Mouse (Mus musculus) c-Kit-positive CD71-positive TER-119-negative erythroid progenitor cells, embryonic 14.5 days (primary cell): Measurements from ENCODE around the gene Cnih3.
A peak's percentile ranks its signal among the peaks of the same experiment; 100 is the strongest.

Source experiments
- DNase-seq: peaks from one replicate; pipeline ENCODE4 v3.0.0-alpha.2; 2013; ENCODE audit warnings: low read depth

The Cnih3 gene

DNA sequence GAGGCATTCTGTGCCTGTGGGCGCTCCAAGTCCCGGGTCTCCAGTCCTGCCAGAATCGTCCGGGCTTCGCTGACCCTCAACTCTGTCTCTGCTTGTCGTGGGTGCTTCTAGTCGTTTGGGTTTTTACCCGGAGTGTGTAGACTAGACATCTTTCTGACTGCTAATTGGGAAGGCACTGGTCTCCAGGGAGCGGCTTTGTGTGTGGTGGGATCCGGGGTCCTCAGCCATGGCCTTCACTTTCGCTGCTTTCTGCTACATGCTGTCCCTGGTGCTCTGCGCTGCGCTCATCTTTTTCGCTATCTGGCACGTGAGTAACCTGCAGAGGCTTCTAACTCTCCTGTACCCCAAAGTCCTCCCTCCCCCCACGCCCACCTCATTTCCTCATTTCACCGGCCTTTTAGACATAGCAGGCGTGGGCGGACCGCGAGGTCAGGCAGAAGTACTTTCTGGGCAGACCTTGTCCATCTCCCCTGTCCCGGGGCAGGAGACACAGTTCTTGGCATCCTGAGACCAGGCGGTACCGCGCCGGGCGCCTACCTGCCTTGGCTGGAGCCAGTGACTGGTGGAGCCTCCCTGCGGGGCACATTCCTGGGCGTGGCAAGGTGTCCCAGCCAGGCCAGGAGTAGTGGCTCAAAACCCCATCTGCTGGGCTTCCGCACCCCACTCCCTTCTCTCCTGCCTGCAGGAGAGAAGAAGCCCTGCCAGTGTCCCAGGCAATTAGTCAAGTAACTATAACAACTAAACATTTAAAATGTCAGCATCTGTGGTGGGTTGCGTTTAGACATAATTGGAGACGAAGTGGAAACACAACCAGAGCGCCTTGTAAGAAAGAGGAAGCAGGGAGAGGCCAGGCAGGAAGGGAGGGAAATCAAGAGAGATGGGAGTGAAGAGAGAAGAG, 1.0 kb downstream of the Cnih3 start:
- DNase-seq: no peak

DNA sequence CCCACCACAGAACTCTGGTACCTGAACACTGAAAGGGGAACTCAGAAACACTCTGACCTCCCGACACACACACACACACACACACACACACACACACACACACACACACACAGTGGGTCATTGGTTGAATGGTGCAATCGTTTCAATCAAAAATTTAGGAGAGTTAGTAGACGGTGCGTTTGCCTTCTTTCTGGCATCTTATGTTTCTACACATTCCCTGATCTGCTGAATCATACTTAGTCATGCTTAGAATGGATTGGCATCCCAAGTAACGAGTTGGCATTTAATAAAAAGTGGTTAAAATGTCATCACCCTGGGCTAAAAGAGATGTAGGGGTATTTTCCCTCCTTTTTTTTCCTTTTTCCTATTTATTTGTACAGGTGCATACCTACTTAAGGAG, 3.3 kb downstream of the Cnih3 start:
- DNase-seq: no peak

DNA sequence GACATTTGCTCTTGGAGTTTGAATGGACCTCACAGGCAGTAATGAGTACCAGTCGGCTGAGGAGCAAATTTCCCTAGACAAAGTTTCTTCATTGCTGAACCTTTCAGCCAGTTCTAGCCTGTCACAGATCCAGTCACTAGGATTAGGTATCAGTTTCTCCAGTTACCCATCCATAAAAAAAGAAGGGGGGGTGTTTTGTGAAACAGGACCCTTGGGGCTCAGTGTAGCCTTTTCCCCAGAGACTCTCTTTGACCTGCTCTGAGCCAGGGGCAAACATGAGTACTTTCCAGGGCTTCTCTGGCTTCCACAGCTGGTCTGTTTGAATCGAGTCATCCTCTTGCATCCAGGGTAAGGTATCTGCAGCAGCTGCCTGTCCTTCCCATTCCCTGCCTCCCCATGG, 5.4 kb downstream of the Cnih3 start:
- DNase-seq: no peak

DNA sequence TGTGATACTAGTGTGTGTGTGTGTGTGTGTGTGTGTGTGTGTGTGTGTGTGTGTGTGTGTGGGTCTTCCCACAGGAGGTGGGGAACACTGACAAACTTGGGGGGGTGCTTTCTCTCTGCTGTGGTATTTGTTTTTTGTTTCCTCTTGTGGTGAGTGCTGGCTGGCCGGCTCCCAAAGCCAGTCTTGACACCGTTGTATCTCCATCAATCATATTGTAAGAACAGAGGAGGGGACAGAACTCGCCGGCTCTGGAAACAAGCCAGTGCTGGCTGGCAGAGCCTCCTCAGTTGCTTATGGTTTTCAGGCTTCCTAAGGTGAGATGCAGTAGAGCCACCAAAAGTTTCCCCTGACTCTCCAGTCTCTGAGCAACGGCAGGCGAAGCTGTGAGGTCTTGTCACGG, 6.1 kb downstream of the Cnih3 start:
- DNase-seq: no peak

DNA sequence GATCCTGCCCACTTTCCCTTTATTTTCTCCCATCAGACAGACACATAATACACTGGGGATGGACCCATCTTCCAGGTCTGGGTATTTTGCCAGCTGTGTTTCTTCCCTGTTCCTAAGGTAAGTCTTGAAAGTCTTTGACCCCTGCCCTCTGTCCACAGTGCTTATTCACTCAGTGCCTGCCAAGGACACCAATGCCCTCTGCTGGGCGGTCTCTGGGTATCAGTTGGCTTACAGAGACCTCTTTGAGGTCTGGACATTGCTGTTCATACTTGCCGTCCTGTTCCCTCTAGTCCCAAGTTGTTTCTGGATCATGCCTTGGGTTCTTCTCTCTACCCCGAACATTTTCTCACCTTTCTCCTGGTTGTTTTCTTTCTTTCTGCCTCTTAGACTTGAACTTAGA, 8.3 kb downstream of the Cnih3 start:
- no peak for DNase-seq

DNA sequence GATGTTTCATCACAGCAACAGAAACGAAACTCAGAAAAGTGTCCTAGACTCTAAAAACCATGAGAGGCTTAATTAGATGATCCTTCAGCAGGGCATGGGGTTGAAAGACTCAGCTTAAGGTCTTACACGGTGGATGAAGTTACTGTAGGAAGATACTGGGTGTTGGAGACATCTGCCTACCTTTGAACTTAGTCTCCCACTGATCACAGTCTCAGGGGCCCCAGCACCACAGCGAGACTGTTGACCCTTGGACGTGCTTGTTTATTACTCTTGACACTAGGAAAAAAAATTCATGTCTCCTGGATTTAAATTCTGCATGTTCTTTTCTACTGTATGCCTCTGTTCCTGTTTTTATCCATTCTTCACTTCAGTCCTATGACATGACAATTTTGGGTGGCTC, 11.6 kb downstream of the Cnih3 start:
- no peak for DNase-seq

DNA sequence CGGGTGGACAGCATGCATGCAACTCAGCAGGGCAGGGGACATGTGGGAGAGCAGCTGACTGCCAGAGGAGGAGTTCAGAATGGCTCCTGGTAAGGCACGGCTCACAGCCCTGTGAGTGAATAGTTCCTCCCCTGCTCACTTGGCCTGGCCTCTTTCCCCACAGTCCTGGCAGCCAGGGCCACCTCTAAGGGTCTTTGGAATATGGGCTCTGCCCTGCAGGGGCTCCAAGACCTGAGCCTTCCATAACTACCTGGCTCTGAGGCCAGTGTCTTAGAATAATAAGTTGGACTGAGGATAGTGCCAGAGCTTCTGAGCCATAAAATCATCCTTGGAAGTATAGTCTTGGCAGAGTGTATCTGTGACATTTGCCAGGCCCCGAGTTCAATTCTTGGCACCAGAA, 12.9 kb downstream of the Cnih3 start:
- DNase-seq: no peak

DNA sequence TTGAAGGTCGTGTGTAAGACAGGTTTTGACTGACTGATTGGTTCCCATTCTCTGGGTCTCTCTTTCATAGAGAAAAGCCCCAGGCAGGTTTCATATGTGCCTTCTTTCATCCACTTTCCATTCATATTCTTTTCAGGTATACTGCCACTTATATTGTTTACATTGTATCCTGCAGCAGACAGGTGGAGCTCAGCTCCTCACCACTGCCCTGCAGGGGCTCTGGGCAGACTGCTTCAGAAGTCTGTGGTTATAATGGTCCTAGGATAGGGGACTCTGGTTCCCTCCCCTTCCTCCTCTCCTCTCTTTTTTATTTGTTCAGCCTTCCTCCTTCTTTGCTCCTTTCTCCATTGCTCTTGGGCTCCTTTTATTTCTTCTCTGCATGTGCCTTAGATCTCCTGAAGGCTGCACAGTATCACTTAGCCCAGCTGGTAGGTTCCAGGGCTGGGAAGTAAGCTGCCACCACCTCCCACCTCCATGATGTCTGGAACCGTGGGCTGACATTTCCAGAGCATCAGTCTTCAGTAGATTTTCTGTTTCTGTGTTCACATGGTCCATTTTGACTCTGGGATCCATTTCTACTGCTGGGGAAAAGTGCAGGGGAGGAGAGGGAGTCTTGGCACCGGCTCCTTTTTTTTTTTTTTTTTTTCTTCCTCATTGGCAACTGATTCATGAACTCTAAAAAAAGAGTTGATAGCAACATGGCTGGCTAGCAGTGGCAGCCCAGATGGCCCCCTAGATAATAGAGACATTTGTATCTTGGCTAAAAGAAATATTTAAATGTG, 16.6 kb downstream of the Cnih3 start:
- DNase-seq: no peak

DNA sequence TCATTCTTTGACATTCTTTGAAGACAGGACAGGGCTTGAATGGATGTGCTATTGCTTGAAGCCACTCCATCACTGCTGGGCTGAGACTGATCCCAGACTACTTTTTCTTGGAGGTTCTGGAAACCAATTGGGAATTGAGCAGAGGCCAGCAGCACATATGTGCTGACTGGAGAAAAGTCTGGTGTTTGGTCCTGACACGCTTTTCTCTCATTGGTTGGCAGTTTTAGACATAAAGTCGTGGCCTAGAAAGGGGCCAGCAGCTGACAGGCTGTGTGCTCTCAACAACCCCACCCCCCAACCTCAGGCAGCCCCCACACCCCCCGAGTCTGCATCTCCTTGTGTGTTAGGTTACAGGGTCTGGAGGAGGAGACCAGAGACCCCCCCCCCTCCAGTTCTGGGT, 17.9 kb downstream of the Cnih3 start:
- no peak for DNase-seq

DNA sequence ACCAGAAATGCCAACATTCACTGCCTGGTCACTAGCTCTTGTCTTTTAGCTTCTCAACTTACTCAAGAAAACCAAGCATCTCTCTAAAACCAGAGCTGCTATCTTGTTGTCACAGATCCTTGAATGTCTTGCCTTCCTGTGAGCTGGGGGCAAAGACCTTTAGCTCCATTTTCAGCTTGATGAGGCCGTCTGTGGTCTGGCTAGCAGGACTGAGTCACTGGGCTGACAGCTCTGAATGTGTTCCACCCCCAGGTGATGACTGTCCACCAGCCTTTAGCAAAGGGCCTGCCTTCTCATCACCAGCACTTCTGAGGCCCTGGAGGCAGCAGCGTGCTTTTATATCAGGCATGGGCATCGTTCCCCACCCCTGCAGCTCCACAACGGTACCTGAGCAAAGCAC, 18.8 kb downstream of the Cnih3 start:
- no peak for DNase-seq

DNA sequence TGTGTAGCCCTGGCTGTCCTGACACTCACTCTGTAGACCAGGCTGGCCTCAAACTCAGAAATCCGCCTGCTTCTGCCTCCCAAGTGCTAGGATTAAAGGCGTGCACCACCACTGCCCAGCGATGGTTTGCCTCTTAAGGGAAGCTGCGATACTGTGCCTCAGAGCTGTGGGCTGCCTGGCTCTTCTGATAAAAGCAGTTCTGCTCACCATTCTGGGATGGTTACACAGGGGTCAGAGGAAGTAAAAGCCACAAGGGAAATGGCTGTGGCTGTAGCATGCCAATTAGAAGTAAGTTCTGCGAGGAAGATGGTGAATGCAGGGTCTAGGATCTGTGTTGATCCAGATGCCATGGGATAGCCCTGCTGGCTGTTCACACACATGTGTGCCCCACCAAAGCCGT, 19.9 kb downstream of the Cnih3 start:
- no peak for DNase-seq

DNA sequence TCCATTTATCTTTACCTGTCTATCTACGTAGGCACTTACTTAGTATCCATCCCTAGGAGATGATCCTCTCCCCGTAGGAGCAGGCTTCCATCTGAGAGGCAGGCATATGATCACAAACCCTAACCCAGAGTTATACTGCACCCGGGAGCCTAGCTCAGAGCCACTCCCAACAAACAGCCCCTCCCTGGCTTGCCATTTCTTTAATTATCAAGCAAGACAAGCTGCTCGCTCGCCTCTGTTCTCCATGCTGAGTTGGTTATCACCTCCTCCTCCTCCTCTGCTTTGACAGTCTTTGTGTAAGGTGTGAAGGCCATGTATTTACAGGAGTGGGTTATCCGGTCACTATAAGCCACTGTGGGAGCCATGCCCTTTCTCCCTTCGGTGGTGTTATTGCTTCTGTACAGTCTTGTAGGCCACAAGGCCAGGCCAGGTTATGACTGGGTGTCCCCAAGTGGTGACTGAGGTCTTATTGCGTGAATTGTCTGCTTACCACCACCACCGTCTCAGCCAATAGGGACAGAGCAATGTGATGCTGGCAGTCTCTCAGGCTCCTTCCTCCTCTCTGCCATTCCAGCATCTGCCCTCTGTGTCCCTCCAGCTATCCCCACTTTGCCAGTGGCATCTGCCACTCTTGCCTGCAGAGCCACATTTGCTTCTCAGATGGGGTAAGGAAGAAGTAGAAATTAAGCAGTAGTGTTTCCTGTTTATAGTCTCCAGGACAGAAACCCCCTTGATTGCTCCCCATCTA, 22.4 kb downstream of the Cnih3 start:
- DNase-seq: peak; percentile 13

DNA sequence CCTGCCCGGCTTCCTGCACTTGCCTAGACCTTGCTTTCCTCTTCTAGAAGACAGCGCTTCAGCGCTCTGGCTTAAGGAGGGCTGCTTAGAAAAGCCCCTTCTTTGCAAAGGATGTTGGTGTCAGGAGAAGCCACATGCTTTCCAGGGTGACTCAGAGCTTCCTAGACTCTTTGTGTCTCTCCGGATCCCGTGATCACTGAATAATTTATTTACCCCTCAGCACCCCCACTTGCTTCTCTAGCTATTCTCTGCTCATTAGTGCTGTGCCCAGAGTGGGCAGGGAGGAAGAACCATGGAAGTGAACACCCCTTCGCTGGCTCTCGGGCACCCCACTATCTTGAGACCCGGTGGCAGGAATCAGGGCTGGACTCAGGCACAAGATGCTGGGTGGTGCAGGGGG, 24.0 kb downstream of the Cnih3 start:
- no peak for DNase-seq

DNA sequence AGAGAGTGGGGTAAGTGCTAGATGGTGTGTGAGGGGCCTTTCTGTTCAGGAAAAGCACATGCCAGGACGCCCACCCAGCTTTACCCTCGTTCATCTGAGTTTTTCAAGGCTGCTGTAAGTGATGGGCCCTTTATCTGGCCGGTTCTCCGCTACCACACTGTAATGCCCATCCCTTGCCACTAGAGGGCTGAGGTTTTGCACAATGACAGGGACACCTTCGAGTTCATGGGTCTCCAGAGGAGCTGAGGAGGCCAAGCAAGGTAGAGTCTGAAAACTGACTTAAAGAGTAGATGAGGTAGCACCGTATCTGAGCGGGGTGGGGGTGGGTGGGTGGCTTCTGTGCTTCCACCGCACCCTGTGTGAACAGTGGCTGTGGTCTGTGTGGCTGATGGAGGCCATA, 27.2 kb downstream of the Cnih3 start:
- peak; percentile 45 for DNase-seq

DNA sequence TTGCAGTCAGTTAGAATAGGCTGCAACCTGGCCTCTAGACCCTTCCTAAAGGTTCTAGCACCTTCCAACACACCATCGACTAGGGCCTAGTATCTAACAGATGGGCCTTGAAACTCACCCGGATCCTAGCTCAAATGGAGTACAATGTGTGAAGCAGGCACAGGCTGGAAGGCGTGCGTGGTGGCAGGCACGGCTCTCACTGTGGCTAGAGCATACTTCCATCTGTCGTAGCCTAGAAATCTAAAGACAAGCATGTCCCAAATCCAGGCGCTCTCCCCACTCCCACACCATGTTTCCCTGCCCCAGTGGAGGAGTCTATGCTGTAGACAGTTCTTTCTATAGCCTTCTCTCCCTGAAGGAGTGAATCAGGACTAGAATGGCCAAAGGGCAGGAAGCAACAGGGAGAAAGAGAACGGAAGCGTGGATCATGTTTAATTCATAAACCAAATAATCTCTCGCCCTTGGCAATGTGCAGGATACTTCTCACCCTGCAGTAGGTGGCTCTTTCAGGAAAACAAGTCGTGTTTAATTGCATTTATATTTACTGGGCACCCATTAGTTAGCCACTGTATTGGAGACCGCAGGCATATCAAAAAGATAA, 29.1 kb downstream of the Cnih3 start:
- DNase-seq: no peak

DNA sequence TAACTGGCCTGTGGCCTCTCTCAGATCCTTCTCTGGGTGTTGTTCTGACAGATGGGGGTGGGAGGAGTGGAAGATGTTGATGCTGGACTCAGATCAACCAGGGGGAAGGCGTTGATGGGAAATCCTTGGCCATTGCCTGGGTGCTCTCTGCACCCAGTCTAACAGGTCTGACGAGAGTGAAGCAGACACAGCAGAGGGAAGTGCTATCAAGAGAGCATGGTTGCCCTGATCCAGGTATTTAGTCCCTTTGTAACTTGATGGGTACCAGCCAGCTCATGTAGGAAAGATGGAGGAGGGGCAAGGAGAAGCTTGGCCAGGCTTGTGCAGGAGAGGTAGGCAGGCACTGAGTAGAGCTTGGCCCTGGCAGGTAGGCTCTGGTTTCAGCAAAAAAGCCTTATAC, 36.8 kb downstream of the Cnih3 start:
- no peak for DNase-seq

DNA sequence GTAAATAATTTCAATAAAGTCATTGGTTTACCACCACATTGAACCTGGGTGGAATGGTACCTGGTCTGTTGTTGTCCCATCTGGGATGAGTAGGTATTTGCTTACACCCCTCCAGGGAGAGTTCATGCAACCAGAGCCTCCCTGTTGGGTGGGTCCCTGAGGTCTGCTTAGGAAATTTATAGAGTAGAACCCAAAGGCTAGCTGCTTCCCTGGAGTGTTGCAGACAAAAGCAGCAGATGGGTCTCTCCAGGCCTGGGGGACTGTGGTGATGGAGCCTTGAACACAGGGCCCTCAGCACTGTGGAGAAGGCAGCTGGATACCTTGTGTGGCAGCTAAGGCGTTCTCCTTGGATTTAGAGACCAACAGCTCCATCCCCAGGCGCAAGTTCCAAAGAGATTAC, 40.1 kb downstream of the Cnih3 start:
- no peak for DNase-seq

DNA sequence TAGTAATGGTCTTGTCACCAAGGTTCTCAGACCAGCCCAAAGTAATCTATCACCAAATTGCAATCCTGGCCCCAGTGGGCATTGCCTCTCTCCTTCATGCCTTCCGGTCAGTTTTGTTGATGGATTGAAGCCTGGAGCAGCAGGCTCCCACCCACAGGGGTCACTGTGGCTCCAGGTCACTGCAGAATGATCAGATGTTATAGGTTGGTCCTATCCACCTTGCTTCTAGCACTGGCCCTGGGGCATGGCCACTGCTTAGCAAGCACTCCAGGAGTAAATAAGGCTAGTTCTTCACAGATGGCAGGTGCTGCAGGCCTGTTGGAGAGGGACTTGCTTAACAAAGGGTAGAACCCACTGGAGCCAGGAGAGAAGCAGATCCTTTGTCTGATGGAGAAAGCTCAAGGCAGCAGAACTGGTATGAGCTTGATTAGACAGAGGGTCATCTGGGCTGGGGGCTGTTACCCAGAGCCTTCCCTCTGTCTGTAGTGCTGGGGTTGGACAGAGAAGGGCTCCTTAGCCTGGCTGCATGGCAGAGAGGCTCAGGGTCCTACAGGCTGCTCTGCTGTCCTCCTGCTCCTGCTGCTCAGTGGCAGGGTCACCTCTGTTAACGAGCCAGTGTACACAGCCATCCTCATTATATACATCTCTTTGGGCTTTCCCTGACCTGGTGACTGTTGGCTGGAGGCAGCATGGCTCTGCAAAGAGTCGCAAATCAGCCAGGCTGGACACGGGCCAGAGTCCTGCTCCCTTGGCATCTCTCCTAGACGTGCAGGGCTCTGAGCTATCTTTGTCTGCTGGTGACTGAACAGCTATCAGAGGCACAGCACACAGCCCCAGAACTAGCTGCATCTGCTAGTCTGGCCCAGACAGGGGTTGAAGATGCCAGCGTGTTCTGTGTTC, 41.1 kb downstream of the Cnih3 start:
- no peak for DNase-seq

DNA sequence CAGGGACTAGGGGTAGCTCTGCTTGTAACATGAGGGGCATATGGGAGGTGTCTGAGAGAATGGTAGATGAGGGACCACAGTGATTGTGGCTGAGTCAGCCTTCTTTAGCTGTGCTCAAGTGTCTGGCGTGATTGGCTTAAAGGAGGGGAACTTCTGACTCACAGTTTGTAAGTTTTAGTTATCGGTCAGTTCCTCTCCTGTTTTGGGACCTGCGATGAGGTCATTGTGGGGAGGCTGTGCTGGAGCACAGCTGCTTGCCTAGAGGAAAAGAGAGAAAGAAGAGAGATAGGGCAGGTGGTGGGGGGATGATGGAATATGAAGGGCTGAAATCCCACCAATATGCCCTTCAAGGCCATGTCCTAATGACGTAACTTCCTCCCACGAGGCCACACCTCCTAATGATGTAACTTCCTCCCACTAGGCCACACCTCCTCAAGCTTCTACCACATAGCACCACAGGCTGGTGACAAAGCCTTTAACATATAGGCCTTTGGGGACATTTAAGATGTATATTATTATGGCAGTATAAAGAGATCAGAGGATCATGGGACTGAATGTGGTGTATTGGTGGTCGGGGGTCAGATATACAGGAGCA, 42.9 kb downstream of the Cnih3 start:
- DNase-seq: no peak

DNA sequence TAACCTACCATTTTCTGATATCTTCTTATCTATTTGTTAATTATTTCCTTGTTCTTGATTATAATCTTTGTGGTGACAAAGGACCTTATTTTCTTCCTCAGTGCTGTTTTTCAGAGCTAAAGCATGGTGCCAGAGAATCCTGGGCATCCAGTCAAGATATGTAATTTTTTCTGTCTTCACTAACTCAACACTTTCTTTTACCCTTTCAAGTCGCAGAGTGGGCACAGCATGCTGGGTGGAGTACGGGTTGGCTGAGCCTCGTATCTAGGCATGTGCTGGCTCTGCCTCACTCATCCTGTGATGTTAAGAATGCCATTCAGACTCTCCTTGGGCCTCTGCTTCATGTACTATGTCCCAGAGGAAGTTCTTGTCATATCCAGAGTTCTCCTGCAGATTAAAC, 46.8 kb downstream of the Cnih3 start:
- no peak for DNase-seq

DNA sequence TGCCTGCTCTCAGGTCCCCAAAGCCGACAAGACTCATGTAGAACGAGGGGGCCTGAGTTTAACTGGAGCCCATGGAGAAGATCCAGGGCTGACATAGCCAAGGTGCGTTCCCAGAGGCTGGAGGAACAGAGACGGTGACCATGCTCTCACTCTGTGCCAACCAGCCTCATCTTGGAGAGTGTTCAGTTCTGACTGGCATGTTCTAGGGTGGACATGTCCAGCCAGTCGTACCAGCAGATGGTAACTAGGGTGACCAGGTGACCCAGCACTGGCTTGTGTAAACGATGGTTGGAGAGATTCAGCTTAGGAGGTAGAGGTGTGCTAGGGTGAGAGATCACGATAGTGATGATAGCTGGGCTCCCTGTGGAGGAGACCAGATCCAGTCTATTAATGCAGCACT, 50.6 kb downstream of the Cnih3 start:
- DNase-seq: no peak
